Mouse (Mus musculus): ENCODE measurements around the gene Gm43638. TPM values are rescaled to one million over a fixed set of nuclear protein-coding genes. Genes with fewer than 3 reads are reported as not detected.
"Not testable (repeated sequence)": the region's sequence is repeated elsewhere in the genome, so short reads cannot be mapped to it uniquely, and the experiment has no call there.

Gene Gm43638
- polyA plus RNA-seq (2014; fragmentation: Nextera tagmentation; extraction: Ambion mirVana) = not detected in 2 replicates

DNA sequence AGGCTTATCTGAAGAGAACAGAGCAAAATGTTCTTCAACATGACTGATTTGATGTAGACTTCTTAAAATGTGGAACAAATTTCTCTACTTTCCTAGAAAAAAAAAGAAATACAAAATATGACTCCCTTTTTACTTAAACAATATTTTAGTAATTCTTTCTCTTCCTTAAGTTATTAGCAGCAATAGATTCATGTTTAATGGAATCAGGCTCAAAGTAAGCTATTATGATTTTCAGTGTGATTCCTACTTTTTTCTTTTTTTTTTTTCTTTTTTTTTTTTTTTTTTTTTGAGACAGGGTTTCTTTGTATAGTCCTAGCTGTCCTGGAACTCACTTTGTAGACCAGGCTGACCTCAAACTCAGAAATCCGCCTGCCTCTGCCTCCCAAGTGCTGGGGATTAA is at the start of gene Gm43638:
Gene Gm43638, minus strand, starts transcription at position 101 of the 400 bp plus-strand sequence.
- not testable (repeated sequence) for H3K4me1 ChIP-seq (replicated peaks; ENCODE audit: control insufficient read depth, insufficient read depth, low read length); H3K4me2 ChIP-seq (replicated peaks; ENCODE audit: low read depth, low read length); H3K9ac ChIP-seq (ENCODE audit: low read depth, low read length); H3K36me3 ChIP-seq (ENCODE audit: control insufficient read depth, insufficient read depth, low read length); H3K9me3 ChIP-seq (ENCODE audit: control insufficient read depth, low read length); H3K4me3 ChIP-seq (ENCODE audit: low read depth, low read length); ATAC-seq (ENCODE audit: low FRiP score); DNase-seq (ENCODE audit: low spot score); H3K27ac ChIP-seq (ENCODE audit: low read depth, low read length); H3K27me3 ChIP-seq (ENCODE audit: control insufficient read depth, insufficient read depth, low read length)
- WGBS = 88% methylated on average over 1 of the region's 1 CpGs

DNA sequence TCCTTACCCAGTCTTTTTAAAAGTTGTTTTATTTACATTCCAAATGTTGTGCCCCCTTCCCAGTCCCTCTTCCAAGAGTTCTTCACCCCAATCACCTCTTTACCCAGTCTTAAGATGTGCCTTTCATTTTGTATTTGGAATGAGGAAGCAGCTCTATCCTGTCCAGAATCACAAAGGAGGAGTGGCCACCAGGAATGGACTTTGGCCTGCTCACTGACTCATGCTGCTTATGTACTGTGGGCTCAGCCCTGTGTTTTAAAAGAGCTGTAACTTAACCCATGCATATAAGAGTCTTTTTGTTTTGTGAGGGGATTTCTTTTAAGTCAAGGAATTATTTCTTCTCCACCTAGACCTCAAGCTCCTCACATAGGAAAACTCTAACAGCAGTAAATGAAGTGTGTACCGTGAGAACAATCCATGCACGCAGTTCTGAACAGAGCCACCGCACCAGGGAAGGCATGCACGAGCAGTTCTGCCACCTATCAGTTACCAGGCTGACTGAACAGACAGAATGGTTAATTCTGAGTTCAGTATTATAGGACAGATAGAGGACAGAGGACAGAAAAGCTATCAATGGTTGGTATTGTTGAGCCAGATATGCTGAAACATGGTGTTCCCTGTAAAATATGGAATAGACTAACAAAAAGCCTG is 49.5 kb upstream of the Gm43638 start:
- no peak for DNase-seq (ENCODE audit: low spot score)
- no peak for ATAC-seq (ENCODE audit: low FRiP score)
- no peak overlapping the region for H3K9ac ChIP-seq (ENCODE audit: low read depth, low read length)
- no peaks in the 10 kb centered on the region for H3K9me3 ChIP-seq (ENCODE audit: control insufficient read depth, low read length)
- no peak overlapping the region for H3K4me2 ChIP-seq (replicated peaks; ENCODE audit: low read depth, low read length)
- 66% methylated on average over 4 of the region's 4 CpGs for WGBS
- H3K4me1 ChIP-seq (replicated peaks; ENCODE audit: control insufficient read depth, insufficient read depth, low read length) = no peaks in the 10 kb centered on the region
- H3K4me3 ChIP-seq (ENCODE audit: low read depth, low read length) = no peak overlapping the region
- H3K36me3 ChIP-seq (ENCODE audit: control insufficient read depth, insufficient read depth, low read length) = no peaks in the 10 kb centered on the region
- H3K27me3 ChIP-seq (ENCODE audit: control insufficient read depth, insufficient read depth, low read length) = no peaks in the 10 kb centered on the region
- no peak overlapping the region for H3K27ac ChIP-seq (ENCODE audit: low read depth, low read length)

DNA sequence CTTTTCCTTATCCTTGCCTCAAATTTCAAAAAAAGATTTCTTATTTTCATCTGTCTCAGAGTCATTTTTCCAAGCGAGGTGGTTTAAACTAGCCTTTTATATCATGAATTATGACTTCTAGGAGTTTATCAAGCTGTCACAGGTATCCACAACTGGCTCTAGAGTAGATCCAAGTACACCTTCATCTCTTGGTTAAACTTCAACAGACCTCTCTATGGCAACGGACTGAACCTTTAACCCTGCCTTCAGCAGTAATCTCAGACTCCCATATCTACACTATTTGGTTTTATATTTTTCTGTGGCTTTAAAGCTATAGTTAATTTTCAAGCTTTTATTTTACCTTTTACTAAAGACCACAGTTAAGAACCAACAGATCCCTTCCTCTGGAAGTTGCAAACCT is 45.7 kb upstream of the Gm43638 start:
- DNase-seq (ENCODE audit: low spot score) (no peak), ATAC-seq (ENCODE audit: low FRiP score) (no peak)
- no peak overlapping the region for H3K4me3 ChIP-seq (ENCODE audit: low read depth, low read length)
- no peaks in the 10 kb centered on the region for H3K36me3 ChIP-seq (ENCODE audit: control insufficient read depth, insufficient read depth, low read length)
- no peaks in the 10 kb centered on the region for H3K4me1 ChIP-seq (replicated peaks; ENCODE audit: control insufficient read depth, insufficient read depth, low read length)
- no peak overlapping the region for H3K27ac ChIP-seq (ENCODE audit: low read depth, low read length)
- WGBS = 82% methylated on average over 2 of the region's 2 CpGs
- H3K9ac ChIP-seq (ENCODE audit: low read depth, low read length) = no peak overlapping the region
- no peaks in the 10 kb centered on the region for H3K9me3 ChIP-seq (ENCODE audit: control insufficient read depth, low read length)
- H3K4me2 ChIP-seq (replicated peaks; ENCODE audit: low read depth, low read length) = no peak overlapping the region
- no peaks in the 10 kb centered on the region for H3K27me3 ChIP-seq (ENCODE audit: control insufficient read depth, insufficient read depth, low read length)

DNA sequence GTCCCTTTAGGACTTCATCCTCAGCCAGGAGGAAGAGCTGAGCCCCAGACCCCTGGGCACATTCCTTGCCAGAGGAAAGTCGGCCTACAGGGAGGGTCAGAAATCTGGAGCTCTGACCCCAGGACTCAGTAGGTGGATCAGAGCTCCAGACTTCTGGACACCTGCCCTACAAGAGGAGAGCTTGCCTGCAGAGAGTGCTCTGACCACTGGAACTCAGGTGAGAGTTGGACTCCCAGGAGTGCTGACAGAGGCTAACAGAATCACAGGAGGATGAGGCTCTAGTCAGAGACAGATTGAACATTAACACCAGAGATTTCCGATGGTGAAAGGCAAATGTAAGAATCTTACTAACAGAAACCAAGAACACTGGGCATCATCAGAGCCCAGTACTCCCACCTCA is 37.0 kb upstream of the Gm43638 start:
- H3K4me3 ChIP-seq (ENCODE audit: low read depth, low read length); H3K36me3 ChIP-seq (ENCODE audit: control insufficient read depth, insufficient read depth, low read length); H3K9me3 ChIP-seq (ENCODE audit: control insufficient read depth, low read length); H3K4me1 ChIP-seq (replicated peaks; ENCODE audit: control insufficient read depth, insufficient read depth, low read length); ATAC-seq (ENCODE audit: low FRiP score); H3K27ac ChIP-seq (ENCODE audit: low read depth, low read length); DNase-seq (ENCODE audit: low spot score); H3K4me2 ChIP-seq (replicated peaks; ENCODE audit: low read depth, low read length); H3K27me3 ChIP-seq (ENCODE audit: control insufficient read depth, insufficient read depth, low read length); H3K9ac ChIP-seq (ENCODE audit: low read depth, low read length): not testable (repeated sequence)
- 89% methylated on average over 2 of the region's 2 CpGs for WGBS

DNA sequence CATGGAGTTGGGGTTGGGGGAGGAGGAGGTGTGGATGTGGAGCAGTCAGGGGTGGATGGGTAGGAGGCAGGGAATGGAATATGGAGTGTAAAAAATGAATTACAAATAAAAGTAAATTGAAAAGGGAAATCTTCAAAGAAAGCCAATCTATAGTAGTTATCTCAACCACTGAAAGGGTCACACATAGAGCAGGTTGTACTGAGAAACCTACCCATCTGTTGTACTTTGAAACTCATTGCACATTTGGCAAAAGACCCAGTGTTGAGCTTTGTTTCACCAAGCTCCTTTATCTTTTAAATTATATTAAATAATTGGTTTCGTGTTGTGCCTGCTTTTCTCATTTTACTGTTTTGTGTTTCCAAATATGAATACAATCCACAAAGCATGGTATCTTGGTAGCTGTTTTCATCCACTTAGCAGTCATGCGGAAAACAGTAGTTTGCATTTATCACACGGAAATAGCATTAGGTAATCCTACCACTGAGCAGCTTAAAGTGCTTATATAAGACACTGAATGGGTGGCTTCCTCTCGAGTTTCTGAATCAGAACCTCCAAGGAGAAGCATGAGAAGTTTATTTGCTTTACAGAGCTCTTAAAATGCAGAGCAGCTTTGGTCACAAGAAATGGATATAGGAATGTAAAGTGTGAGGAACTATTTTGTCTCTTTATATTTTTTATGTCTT is 19.3 kb upstream of the Gm43638 start:
- no peak for ATAC-seq (ENCODE audit: low FRiP score)
- Histone ChIP-seq H3K4me3 (ENCODE audit: low read depth, low read length) (no peak overlapping the region), H3K36me3 (ENCODE audit: control insufficient read depth, insufficient read depth, low read length) (no peaks in the 10 kb centered on the region), H3K4me1 (replicated peaks; ENCODE audit: control insufficient read depth, insufficient read depth, low read length) (no peaks in the 10 kb centered on the region), H3K9ac (ENCODE audit: low read depth, low read length) (no peak overlapping the region), H3K27me3 (ENCODE audit: control insufficient read depth, insufficient read depth, low read length) (no peaks in the 10 kb centered on the region), H3K4me2 (replicated peaks; ENCODE audit: low read depth, low read length) (no peak overlapping the region), H3K27ac (ENCODE audit: low read depth, low read length) (no peak overlapping the region), H3K9me3 (ENCODE audit: control insufficient read depth, low read length) (no peaks in the 10 kb centered on the region)
- no peak for DNase-seq (ENCODE audit: low spot score)
- 69% methylated on average over 4 of the region's 4 CpGs for WGBS

DNA sequence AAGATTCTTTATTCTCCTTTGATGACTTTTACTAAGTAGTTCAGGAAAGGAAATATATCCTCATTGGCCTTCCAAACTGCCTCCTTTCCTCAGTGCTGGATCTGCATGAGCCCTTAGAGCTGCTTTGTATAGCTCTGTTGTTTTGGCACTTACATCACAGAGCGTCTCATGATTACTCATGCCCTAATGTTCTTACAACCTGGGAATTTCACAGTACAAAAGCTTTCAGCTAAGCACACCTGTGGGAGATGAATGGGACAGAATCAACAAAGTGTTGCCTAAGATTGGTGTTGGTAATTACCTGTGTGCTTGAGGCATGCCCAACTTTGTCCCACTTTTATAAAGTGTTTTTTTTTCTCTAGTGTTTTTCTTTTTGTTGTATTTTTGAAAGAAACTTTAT is 16.1 kb upstream of the Gm43638 start:
- Histone ChIP-seq H3K4me3 (ENCODE audit: low read depth, low read length) (no peak overlapping the region), H3K4me2 (replicated peaks; ENCODE audit: low read depth, low read length) (no peak overlapping the region), H3K36me3 (ENCODE audit: control insufficient read depth, insufficient read depth, low read length) (no peaks in the 10 kb centered on the region), H3K4me1 (replicated peaks; ENCODE audit: control insufficient read depth, insufficient read depth, low read length) (no peaks in the 10 kb centered on the region), H3K9ac (ENCODE audit: low read depth, low read length) (no peak overlapping the region), H3K27me3 (ENCODE audit: control insufficient read depth, insufficient read depth, low read length) (no peaks in the 10 kb centered on the region), H3K9me3 (ENCODE audit: control insufficient read depth, low read length) (no peaks in the 10 kb centered on the region), H3K27ac (ENCODE audit: low read depth, low read length) (no peak overlapping the region)
- ATAC-seq (ENCODE audit: low FRiP score) (no peak), DNase-seq (ENCODE audit: low spot score) (no peak)
- 72% methylated on average over 1 of the region's 1 CpGs for WGBS

DNA sequence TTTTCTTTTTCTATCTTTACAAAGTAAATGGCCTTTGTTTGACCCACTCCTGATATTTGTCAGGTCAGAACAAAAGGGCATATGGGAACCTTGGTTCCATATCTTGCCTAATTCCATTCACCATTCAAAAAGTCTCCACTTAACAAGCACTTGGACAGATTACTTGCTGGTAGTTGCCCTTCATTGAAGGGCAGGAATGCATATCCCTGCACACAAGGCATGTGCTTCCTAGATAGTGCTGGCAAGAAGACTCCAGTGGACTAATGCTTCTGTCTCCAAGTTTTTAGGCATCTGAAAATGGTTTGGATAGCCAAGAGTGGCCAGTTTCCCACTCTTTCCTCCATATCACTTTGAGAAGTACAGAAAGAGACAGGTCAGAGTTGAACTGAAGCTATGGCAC is 12.7 kb upstream of the Gm43638 start:
- Histone ChIP-seq H3K4me3 (ENCODE audit: low read depth, low read length) (no peak overlapping the region), H3K9me3 (ENCODE audit: control insufficient read depth, low read length) (no peaks in the 10 kb centered on the region), H3K9ac (ENCODE audit: low read depth, low read length) (no peak overlapping the region), H3K4me2 (replicated peaks; ENCODE audit: low read depth, low read length) (no peak overlapping the region), H3K4me1 (replicated peaks; ENCODE audit: control insufficient read depth, insufficient read depth, low read length) (no peaks in the 10 kb centered on the region), H3K27me3 (ENCODE audit: control insufficient read depth, insufficient read depth, low read length) (no peaks in the 10 kb centered on the region), H3K27ac (ENCODE audit: low read depth, low read length) (no peak overlapping the region), H3K36me3 (ENCODE audit: control insufficient read depth, insufficient read depth, low read length) (no peaks in the 10 kb centered on the region)
- no peak for ATAC-seq (ENCODE audit: low FRiP score)
- no peak for DNase-seq (ENCODE audit: low spot score)

DNA sequence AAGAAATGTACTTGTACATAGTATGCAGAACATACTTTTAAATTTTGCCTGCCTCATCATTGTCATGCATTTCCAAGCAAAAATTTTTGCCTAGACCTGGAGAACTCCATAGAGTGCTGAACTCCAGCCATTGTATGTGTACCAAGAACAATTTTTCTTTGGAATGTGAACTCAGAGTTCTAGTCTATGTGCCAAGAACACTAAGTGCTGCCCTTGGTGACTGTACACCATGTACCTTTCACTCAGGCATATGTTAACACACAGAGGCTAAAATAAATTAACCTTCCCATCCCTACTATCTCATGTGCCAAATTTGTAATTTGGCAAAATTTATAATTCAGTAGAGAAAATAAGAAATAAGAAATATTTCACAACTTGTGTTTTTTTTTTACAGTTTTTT is 12.3 kb upstream of the Gm43638 start:
- Histone ChIP-seq H3K4me2 (replicated peaks; ENCODE audit: low read depth, low read length) (no peak overlapping the region), H3K9ac (ENCODE audit: low read depth, low read length) (no peak overlapping the region), H3K27ac (ENCODE audit: low read depth, low read length) (no peak overlapping the region), H3K36me3 (ENCODE audit: control insufficient read depth, insufficient read depth, low read length) (no peaks in the 10 kb centered on the region), H3K9me3 (ENCODE audit: control insufficient read depth, low read length) (no peaks in the 10 kb centered on the region), H3K4me3 (ENCODE audit: low read depth, low read length) (no peak overlapping the region), H3K4me1 (replicated peaks; ENCODE audit: control insufficient read depth, insufficient read depth, low read length) (no peaks in the 10 kb centered on the region), H3K27me3 (ENCODE audit: control insufficient read depth, insufficient read depth, low read length) (no peaks in the 10 kb centered on the region)
- ATAC-seq (ENCODE audit: low FRiP score) (no peak), DNase-seq (ENCODE audit: low spot score) (no peak)

DNA sequence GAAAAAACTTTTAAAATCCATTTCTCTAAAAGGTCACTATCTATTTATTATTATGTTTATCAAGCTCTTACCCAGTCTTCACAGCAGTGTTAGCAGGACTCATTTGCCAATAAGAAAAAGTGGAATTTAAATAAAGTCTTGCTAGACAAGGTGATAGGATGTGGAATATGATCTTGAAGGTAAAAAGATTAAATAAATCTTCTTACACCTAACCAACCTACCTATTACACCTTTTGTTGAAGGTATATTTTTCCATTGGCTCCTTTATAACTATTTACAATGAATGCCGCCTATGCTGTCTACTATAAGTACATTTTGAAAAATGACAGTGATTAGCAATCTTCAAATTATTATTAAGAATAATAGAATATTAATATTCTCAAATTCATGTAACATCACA is 4.2 kb upstream of the Gm43638 start, which contains the start of gene Ugt2a1:
Gene Ugt2a1, minus strand, starts transcription at position 101 of the 400 bp plus-strand sequence.
- H3K4me2 ChIP-seq (replicated peaks; ENCODE audit: low read depth, low read length) = no peak within 1 kb of the TSS
- no peak within 1 kb of the TSS for H3K9ac ChIP-seq (ENCODE audit: low read depth, low read length)
- ATAC-seq (ENCODE audit: low FRiP score) (no peak), DNase-seq (ENCODE audit: low spot score) (no peak)
- H3K4me1 ChIP-seq (replicated peaks; ENCODE audit: control insufficient read depth, insufficient read depth, low read length) = no peaks in the 10 kb centered on the region
- H3K27ac ChIP-seq (ENCODE audit: low read depth, low read length) = no peak within 1 kb of the TSS
- 87% methylated on average over 1 of the region's 1 CpGs for WGBS
- H3K36me3 ChIP-seq (ENCODE audit: control insufficient read depth, insufficient read depth, low read length) = no peaks in the 10 kb centered on the region
- no peak within 1 kb of the TSS for H3K4me3 ChIP-seq (ENCODE audit: low read depth, low read length)
- no peaks in the 10 kb centered on the region for H3K27me3 ChIP-seq (ENCODE audit: control insufficient read depth, insufficient read depth, low read length)
- H3K9me3 ChIP-seq (ENCODE audit: control insufficient read depth, low read length) = no peaks in the 10 kb centered on the region

Data from hindbrain, embryonic 11.5 days (tissue).